Mouse (Mus musculus): ENCODE results near the gene Pmp22. TPM values are rescaled to one million over a fixed set of nuclear protein-coding genes. Genes with fewer than 3 reads are reported as not detected.

The Pmp22 gene
- polyA plus RNA-seq, 1 experiment, result 0.05 TPM

DNA sequence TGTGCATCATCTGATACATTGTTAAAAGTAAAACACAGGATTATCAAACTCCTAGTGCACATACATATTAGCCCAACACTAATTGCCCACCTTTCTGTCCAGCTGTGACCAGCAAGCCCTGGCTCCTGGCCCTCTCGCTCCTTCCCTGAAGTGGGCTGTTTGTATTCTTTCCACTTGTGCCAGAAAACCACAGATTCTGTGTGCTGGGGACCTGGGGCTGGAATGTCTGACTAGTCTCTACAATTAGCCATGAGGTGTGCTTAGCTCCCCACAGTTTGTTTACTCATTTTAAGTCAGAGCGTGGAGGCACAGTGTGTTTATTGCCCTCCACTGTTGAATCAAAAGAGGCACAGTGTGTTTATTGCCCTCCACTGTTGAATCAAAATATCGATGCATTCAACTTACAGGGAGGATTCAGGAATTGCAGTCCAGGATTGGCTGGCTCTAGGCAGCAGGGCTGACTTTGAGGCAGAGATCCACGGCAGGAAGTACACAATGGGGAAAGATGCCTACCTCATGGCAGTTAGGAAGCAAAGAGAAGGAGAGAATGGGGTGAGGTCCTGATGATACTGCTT, 5.9 kb upstream of the Pmp22 start:
- no peaks in the 10 kb centered on the region for H3K4me1 ChIP-seq (ENCODE audit: control insufficient read depth)
- TF ChIP-seq GATA1 (IDR thresholded peaks at IDR 0.05; ENCODE audit: low read length) (no peak), TAL1 (IDR thresholded peaks at IDR 0.05; ENCODE audit: low read length) (no peak)
- H3K27me3 ChIP-seq (ENCODE audit: control insufficient read depth), result no peaks in the 10 kb centered on the region
- H3K9me3 ChIP-seq (ENCODE audit: control insufficient read depth, low read length), result no peaks in the 10 kb centered on the region
- no peaks in the 10 kb centered on the region for H3K36me3 ChIP-seq (ENCODE audit: control insufficient read depth)
- H3K4me3 ChIP-seq (replicated peaks), result no peak overlapping the region

- H3K36me3 ChIP-seq (ENCODE audit: control insufficient read depth), result no peaks in the 10 kb centered on the region
- H3K4me3 ChIP-seq (replicated peaks), result no peak overlapping the region
- no peak for TF ChIP-seq TAL1 (IDR thresholded peaks at IDR 0.05; ENCODE audit: low read length)
- no peak for TF ChIP-seq GATA1 (IDR thresholded peaks at IDR 0.05; ENCODE audit: low read length)
- no peaks in the 10 kb centered on the region for H3K4me1 ChIP-seq (ENCODE audit: control insufficient read depth)
- H3K27me3 ChIP-seq (ENCODE audit: control insufficient read depth), result peaks cover 4% of the 10 kb centered on the region
- H3K9me3 ChIP-seq (ENCODE audit: control insufficient read depth, low read length), result no peaks in the 10 kb centered on the region
Measured at GRCm38 (mm10) chr11:63124316-63124715, 4.5 kb upstream of the Pmp22 start.

GRCm38 (mm10) chr11:63125832-63126456, 2.8 kb upstream of the Pmp22 start:
- no peak overlapping the region for H3K4me3 ChIP-seq (replicated peaks)
- H3K36me3 ChIP-seq (ENCODE audit: control insufficient read depth), result no peaks in the 10 kb centered on the region
- TF ChIP-seq GATA1 (IDR thresholded peaks at IDR 0.05; ENCODE audit: low read length) (no peak), TAL1 (IDR thresholded peaks at IDR 0.05; ENCODE audit: low read length) (no peak)
- no peaks in the 10 kb centered on the region for H3K4me1 ChIP-seq (ENCODE audit: control insufficient read depth)
- no peaks in the 10 kb centered on the region for H3K9me3 ChIP-seq (ENCODE audit: control insufficient read depth, low read length)
- peaks cover 20% of the 10 kb centered on the region for H3K27me3 ChIP-seq (ENCODE audit: control insufficient read depth)

DNA sequence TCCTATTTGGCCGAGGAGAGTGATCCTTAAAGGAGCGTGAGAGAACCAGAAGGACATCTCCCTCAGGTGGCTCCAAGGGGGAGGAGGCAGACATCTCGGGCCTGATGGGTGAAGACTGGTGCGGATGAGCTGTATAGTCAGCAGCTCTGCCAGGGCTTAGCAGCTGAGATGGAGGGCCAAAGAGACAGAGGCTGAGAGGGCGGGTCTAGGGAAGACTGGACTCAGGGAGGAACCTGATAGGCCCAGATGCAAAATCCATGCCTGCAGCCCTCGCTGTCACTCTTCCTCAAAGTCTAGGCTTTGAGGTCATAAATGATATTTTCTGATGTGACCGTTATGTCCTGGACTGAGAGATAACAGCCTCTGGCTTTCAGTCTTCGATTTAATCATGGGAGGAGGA, 1.8 kb upstream of the Pmp22 start:
- Histone ChIP-seq H3K36me3 (ENCODE audit: control insufficient read depth) (no peaks in the 10 kb centered on the region), H3K4me1 (ENCODE audit: control insufficient read depth) (no peaks in the 10 kb centered on the region), H3K4me3 (replicated peaks) (no peak overlapping the region), H3K27me3 (ENCODE audit: control insufficient read depth) (peaks cover 31% of the 10 kb centered on the region), H3K9me3 (ENCODE audit: control insufficient read depth, low read length) (no peaks in the 10 kb centered on the region)
- TF ChIP-seq GATA1 (IDR thresholded peaks at IDR 0.05; ENCODE audit: low read length) (no peak), TAL1 (IDR thresholded peaks at IDR 0.05; ENCODE audit: low read length) (no peak)

DNA sequence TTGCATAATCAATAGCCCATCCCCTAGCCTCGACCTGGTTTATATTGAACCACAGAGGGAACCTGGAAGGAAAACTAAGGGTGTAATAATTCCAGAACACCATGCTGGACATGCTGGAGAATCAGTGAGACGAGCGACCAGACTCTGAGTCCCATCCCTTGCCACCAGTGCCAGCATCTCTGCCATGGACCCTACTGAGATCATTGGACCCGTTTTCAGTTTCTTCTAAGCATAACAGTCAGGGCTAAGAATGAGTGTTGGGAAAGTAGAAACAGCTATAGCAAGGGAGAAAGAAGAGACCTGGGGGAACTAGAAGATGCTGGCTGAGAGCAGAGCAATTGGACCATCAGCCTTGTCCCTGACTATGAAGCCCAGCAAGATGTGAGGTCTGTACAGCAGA, 1.3 kb upstream of the Pmp22 start:
- no peaks in the 10 kb centered on the region for H3K4me1 ChIP-seq (ENCODE audit: control insufficient read depth)
- no peaks in the 10 kb centered on the region for H3K36me3 ChIP-seq (ENCODE audit: control insufficient read depth)
- no peak for TF ChIP-seq GATA1 (IDR thresholded peaks at IDR 0.05; ENCODE audit: low read length)
- no peak for TF ChIP-seq TAL1 (IDR thresholded peaks at IDR 0.05; ENCODE audit: low read length)
- no peaks in the 10 kb centered on the region for H3K9me3 ChIP-seq (ENCODE audit: control insufficient read depth, low read length)
- H3K27me3 ChIP-seq (ENCODE audit: control insufficient read depth), result peaks cover 36% of the 10 kb centered on the region
- no peak overlapping the region for H3K4me3 ChIP-seq (replicated peaks)

DNA sequence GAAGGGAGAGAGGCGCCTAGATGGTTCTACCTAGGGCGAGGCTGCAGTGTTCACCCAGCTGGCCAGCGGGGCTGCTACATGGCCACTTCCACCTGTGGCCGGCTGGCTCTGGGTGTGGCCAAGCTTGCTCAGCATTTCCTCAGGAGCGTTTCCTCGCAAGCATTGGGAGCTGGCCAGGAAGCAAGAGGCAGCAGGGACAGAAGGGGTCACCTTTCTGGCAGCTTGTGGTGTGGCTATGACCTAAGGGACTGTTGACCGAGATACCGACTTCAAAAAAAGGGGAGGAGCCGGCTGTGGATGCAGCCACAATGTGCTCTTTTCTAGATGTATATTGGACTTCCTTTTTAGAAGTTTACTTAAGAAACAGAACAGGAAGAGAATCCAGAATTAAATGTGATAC, 593 bp downstream of the Pmp22 start:
- Histone ChIP-seq H3K4me1 (ENCODE audit: control insufficient read depth) (no peaks in the 10 kb centered on the region), H3K27me3 (ENCODE audit: control insufficient read depth) (peaks cover 55% of the 10 kb centered on the region), H3K9me3 (ENCODE audit: control insufficient read depth, low read length) (no peaks in the 10 kb centered on the region), H3K36me3 (ENCODE audit: control insufficient read depth) (no peaks in the 10 kb centered on the region), H3K4me3 (replicated peaks) (no peak overlapping the region)
- TF ChIP-seq GATA1 (IDR thresholded peaks at IDR 0.05; ENCODE audit: low read length), result no peak
- TF ChIP-seq TAL1 (IDR thresholded peaks at IDR 0.05; ENCODE audit: low read length), result no peak

- no peak for TF ChIP-seq TAL1 (IDR thresholded peaks at IDR 0.05; ENCODE audit: low read length)
- no peak for TF ChIP-seq GATA1 (IDR thresholded peaks at IDR 0.05; ENCODE audit: low read length)
- Histone ChIP-seq H3K4me3 (replicated peaks) (no peak overlapping the region), H3K9me3 (ENCODE audit: control insufficient read depth, low read length) (no peaks in the 10 kb centered on the region), H3K27me3 (ENCODE audit: control insufficient read depth) (peaks cover 59% of the 10 kb centered on the region), H3K4me1 (ENCODE audit: control insufficient read depth) (no peaks in the 10 kb centered on the region), H3K36me3 (ENCODE audit: control insufficient read depth) (no peaks in the 10 kb centered on the region)
Measured at GRCm38 (mm10) chr11:63129840-63130239, 1.1 kb downstream of the Pmp22 start.

GRCm38 (mm10) chr11:63130497-63130896, 1.7 kb downstream of the Pmp22 start:
- no peaks in the 10 kb centered on the region for H3K9me3 ChIP-seq (ENCODE audit: control insufficient read depth, low read length)
- peaks cover 61% of the 10 kb centered on the region for H3K27me3 ChIP-seq (ENCODE audit: control insufficient read depth)
- H3K4me1 ChIP-seq (ENCODE audit: control insufficient read depth), result no peaks in the 10 kb centered on the region
- TF ChIP-seq GATA1 (IDR thresholded peaks at IDR 0.05; ENCODE audit: low read length) (no peak), TAL1 (IDR thresholded peaks at IDR 0.05; ENCODE audit: low read length) (no peak)
- H3K36me3 ChIP-seq (ENCODE audit: control insufficient read depth), result no peaks in the 10 kb centered on the region
- H3K4me3 ChIP-seq (replicated peaks), result no peak overlapping the region

DNA sequence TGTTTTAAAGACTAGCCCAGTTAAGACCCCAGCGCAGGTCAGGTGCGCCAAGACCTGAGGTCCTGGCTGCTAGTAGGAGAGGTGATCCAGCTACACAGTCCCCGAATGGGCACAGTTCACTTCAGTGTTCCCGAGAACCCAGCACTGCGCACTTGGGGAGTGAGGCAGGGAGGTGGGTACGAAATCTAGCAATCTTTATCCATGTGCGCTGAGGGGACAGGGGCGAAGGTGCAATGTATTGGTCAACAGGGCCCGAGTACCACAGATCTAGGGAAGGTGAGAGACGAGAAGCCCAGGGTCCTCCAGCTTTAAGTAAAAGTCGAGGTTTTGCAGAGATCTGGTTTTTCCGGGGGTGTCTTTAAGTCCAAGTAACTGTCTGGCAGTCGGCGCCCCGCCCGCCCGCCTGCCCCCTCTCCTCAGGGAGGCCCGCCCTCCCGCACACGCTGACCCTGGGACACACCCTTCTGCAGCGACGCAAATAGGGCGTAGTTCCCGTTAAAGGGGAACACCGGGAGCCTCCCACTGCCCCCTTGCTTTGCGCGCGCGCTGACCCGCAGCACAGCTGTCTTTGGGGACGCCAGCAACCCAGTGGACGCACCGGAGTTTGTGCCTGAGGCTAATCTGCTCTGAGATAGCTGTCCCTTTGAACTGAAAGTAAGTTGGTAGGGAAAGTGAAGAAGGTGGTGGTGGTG, 2.4 kb downstream of the Pmp22 start:
- no peak for TF ChIP-seq TAL1 (IDR thresholded peaks at IDR 0.05; ENCODE audit: low read length)
- TF ChIP-seq GATA1 (IDR thresholded peaks at IDR 0.05; ENCODE audit: low read length), result no peak
- no peaks in the 10 kb centered on the region for H3K36me3 ChIP-seq (ENCODE audit: control insufficient read depth)
- H3K9me3 ChIP-seq (ENCODE audit: control insufficient read depth, low read length), result no peaks in the 10 kb centered on the region
- peak overlapping the region; percentile 21 for H3K4me3 ChIP-seq (replicated peaks)
- H3K27me3 ChIP-seq (ENCODE audit: control insufficient read depth), result peaks cover 61% of the 10 kb centered on the region
- H3K4me1 ChIP-seq (ENCODE audit: control insufficient read depth), result no peaks in the 10 kb centered on the region
